Mouse (Mus musculus): Measurements from ENCODE around the gene Spire2.

GRCm38 (mm10) chr8:123408586-123409544 is 76.4 kb downstream of the Spire2 start:
- TF ChIP-seq CTCF (IDR thresholded peaks at IDR 0.05; ENCODE audit: borderline replicate concordance, insufficient read depth, low read length) (no peak), POLR2A (IDR thresholded peaks at IDR 0.05; ENCODE audit: low read depth, low read length) (no peak)
